Mouse (Mus musculus): ENCODE measurements around the gene Rho. TPM values are rescaled to one million over a fixed set of nuclear protein-coding genes. Genes with fewer than 3 reads are reported as not detected.

Gene Rho
- polyA plus RNA-seq, 1 experiment from 2014 or later: 0.25 TPM

GRCm38 (mm10) chr6:115908421-115908982 is 23.0 kb upstream of the Rho start:
- H3K9me3 ChIP-seq (ENCODE audit: control insufficient read depth, low read depth, low read length): no peaks in the 10 kb centered on the region
- no peak overlapping the region for H3K27ac ChIP-seq (ENCODE audit: low read length)
- ATAC-seq (ENCODE audit: insufficient number of reproducible peaks, insufficient read depth, low FRiP score, low read depth): no peak
- H3K36me3 ChIP-seq (ENCODE audit: control insufficient read depth, insufficient read depth, low read length): peaks cover 9% of the 10 kb centered on the region; the same call in 1 of the 2 replicates
- 38% methylated on average over 6 of the region's 6 CpGs for whole genome bisulfite sequencing
- H3K4me3 ChIP-seq (ENCODE audit: low read depth, low read length): no peak overlapping the region
- no peak overlapping the region for H3K9ac ChIP-seq (replicated peaks; ENCODE audit: low read depth, low read length)
- H3K4me1 ChIP-seq (ENCODE audit: control insufficient read depth, insufficient read depth, low read length): no peaks in the 10 kb centered on the region
- H3K4me2 ChIP-seq (replicated peaks; ENCODE audit: low read depth, low read length): no peak overlapping the region
- no peaks in the 10 kb centered on the region for H3K27me3 ChIP-seq (ENCODE audit: control insufficient read depth, insufficient read depth, low read length)

DNA sequence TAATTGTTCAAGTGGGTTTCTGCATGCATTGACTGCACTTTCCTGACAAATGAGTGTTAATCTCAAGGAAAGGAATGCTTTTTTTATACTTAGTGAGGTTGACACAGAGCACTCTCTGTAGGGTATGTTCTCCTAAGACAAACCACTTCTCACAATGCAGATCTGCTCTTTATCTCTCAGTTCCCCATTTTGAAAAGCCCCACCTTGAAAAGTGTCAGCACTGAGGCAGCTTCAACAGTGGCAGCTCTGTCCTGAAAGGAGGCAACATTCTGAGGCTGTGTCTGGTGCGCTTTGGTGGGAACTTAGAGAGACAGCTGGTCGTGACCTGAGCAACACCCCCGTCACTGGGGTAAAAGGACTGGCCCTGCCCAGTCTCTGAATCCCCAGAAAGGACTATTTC is 22.5 kb upstream of the Rho start:
- Histone ChIP-seq H3K4me2 (replicated peaks; ENCODE audit: low read depth, low read length) (no peak overlapping the region), H3K4me3 (ENCODE audit: low read depth, low read length) (no peak overlapping the region), H3K9me3 (ENCODE audit: control insufficient read depth, low read depth, low read length) (no peaks in the 10 kb centered on the region), H3K36me3 (ENCODE audit: control insufficient read depth, insufficient read depth, low read length) (peaks cover 9% of the 10 kb centered on the region; the same call in 1 of the 2 replicates), H3K27ac (ENCODE audit: low read length) (no peak overlapping the region), H3K9ac (replicated peaks; ENCODE audit: low read depth, low read length) (no peak overlapping the region), H3K4me1 (ENCODE audit: control insufficient read depth, insufficient read depth, low read length) (no peaks in the 10 kb centered on the region), H3K27me3 (ENCODE audit: control insufficient read depth, insufficient read depth, low read length) (no peaks in the 10 kb centered on the region)
- ATAC-seq (ENCODE audit: insufficient number of reproducible peaks, insufficient read depth, low FRiP score, low read depth): no peak
- 77% methylated on average over 3 of the region's 3 CpGs for WGBS

DNA sequence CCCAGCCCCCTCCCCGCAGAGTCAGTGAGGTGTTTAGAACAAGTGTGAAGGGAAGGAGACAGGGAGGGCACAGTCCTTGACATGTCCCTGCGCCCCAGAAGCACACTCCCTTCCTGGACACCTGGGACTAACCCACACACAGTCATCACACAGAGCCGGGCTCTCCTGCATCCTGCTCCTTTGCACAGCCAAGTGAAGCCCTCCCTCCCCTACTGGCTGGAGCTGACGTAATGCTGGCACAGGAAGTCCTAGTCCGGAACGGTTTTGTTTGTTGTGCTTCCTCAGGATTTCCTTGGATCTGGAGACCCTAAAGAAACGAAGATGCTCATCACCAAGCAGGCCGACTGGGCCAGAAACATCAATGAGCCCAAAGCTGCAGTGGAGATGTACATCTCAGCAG is 21.6 kb upstream of the Rho start:
- ATAC-seq (ENCODE audit: insufficient number of reproducible peaks, insufficient read depth, low FRiP score, low read depth): no peak
- H3K4me2 ChIP-seq (replicated peaks; ENCODE audit: low read depth, low read length): no peak overlapping the region
- no peaks in the 10 kb centered on the region for H3K4me1 ChIP-seq (ENCODE audit: control insufficient read depth, insufficient read depth, low read length)
- no peak overlapping the region for H3K9ac ChIP-seq (replicated peaks; ENCODE audit: low read depth, low read length)
- no peaks in the 10 kb centered on the region for H3K27me3 ChIP-seq (ENCODE audit: control insufficient read depth, insufficient read depth, low read length)
- no peak overlapping the region for H3K4me3 ChIP-seq (ENCODE audit: low read depth, low read length)
- H3K9me3 ChIP-seq (ENCODE audit: control insufficient read depth, low read depth, low read length): no peaks in the 10 kb centered on the region
- H3K27ac ChIP-seq (ENCODE audit: low read length): no peak overlapping the region
- H3K36me3 ChIP-seq (ENCODE audit: control insufficient read depth, insufficient read depth, low read length): peaks cover 9% of the 10 kb centered on the region
- WGBS: 64% methylated on average over 8 of the region's 8 CpGs

GRCm38 (mm10) chr6:115911763-115912162 is 19.8 kb upstream of the Rho start:
- H3K9me3 ChIP-seq (ENCODE audit: control insufficient read depth, low read depth, low read length): no peaks in the 10 kb centered on the region
- H3K27me3 ChIP-seq (ENCODE audit: control insufficient read depth, insufficient read depth, low read length): no peaks in the 10 kb centered on the region
- H3K4me1 ChIP-seq (ENCODE audit: control insufficient read depth, insufficient read depth, low read length): no peaks in the 10 kb centered on the region
- no peak overlapping the region for H3K4me3 ChIP-seq (ENCODE audit: low read depth, low read length)
- H3K27ac ChIP-seq (ENCODE audit: low read length): no peak overlapping the region
- 80% methylated on average over 6 of the region's 6 CpGs for WGBS
- ATAC-seq (ENCODE audit: insufficient number of reproducible peaks, insufficient read depth, low FRiP score, low read depth): no peak
- peaks cover 9% of the 10 kb centered on the region for H3K36me3 ChIP-seq (ENCODE audit: control insufficient read depth, insufficient read depth, low read length)
- H3K9ac ChIP-seq (replicated peaks; ENCODE audit: low read depth, low read length): no peak overlapping the region
- no peak overlapping the region for H3K4me2 ChIP-seq (replicated peaks; ENCODE audit: low read depth, low read length)

GRCm38 (mm10) chr6:115913482-115913881 is 18.1 kb upstream of the Rho start:
- H3K4me1 ChIP-seq (ENCODE audit: control insufficient read depth, insufficient read depth, low read length): no peaks in the 10 kb centered on the region
- no peak overlapping the region for H3K4me3 ChIP-seq (ENCODE audit: low read depth, low read length)
- H3K4me2 ChIP-seq (replicated peaks; ENCODE audit: low read depth, low read length): no peak overlapping the region
- H3K36me3 ChIP-seq (ENCODE audit: control insufficient read depth, insufficient read depth, low read length): peaks cover 5% of the 10 kb centered on the region
- H3K9ac ChIP-seq (replicated peaks; ENCODE audit: low read depth, low read length): no peak overlapping the region
- WGBS: 86% methylated on average over 10 of the region's 10 CpGs
- no peak overlapping the region for H3K27ac ChIP-seq (ENCODE audit: low read length)
- no peak for ATAC-seq (ENCODE audit: insufficient number of reproducible peaks, insufficient read depth, low FRiP score, low read depth)
- no peaks in the 10 kb centered on the region for H3K27me3 ChIP-seq (ENCODE audit: control insufficient read depth, insufficient read depth, low read length)
- no peaks in the 10 kb centered on the region for H3K9me3 ChIP-seq (ENCODE audit: control insufficient read depth, low read depth, low read length)

DNA sequence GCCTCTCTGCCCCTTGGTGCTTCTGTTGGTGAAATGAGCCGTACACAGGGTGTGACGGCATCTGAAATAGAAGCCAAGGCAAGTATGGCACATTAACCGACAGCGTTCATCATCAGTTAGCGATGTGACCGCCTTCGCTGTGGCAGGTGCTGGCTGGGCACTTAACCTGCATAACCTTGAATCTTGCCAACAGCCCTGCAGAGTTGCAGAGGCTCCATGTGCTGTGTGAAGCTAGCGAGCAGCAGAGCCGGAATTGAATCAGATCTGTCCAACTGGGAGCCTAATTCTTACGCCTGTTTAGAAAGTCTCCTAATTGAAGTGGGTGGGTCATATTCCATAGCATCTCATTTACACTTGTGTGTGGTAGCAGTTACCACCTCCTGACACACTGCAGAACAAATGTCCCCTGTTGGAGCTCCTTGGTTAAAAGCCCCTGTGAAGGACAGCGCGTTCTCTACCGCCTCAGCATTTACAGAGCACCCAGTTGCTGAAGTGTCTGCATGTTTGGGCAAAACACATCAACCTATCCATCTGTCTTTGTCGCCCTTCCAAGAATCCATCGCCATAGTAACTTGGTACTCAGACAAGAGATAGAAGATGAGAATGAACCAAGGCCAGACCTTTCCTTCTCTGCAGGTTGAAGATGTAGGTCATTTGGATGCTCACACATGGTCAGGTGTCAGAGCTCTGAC is 16.9 kb upstream of the Rho start:
- no peak for ATAC-seq (ENCODE audit: insufficient number of reproducible peaks, insufficient read depth, low FRiP score, low read depth)
- WGBS: 77% methylated on average over 15 of the region's 15 CpGs
- Histone ChIP-seq H3K4me3 (ENCODE audit: low read depth, low read length) (no peak overlapping the region), H3K36me3 (ENCODE audit: control insufficient read depth, insufficient read depth, low read length) (peaks cover 5% of the 10 kb centered on the region), H3K4me1 (ENCODE audit: control insufficient read depth, insufficient read depth, low read length) (no peaks in the 10 kb centered on the region), H3K4me2 (replicated peaks; ENCODE audit: low read depth, low read length) (no peak overlapping the region), H3K27me3 (ENCODE audit: control insufficient read depth, insufficient read depth, low read length) (no peaks in the 10 kb centered on the region), H3K9ac (replicated peaks; ENCODE audit: low read depth, low read length) (no peak overlapping the region), H3K9me3 (ENCODE audit: control insufficient read depth, low read depth, low read length) (no peaks in the 10 kb centered on the region), H3K27ac (ENCODE audit: low read length) (no peak overlapping the region)

- WGBS: 65% methylated on average over 17 of the region's 17 CpGs
- Histone ChIP-seq H3K4me2 (replicated peaks; ENCODE audit: low read depth, low read length) (no peak overlapping the region), H3K4me3 (ENCODE audit: low read depth, low read length) (no peak overlapping the region), H3K9me3 (ENCODE audit: control insufficient read depth, low read depth, low read length) (no peaks in the 10 kb centered on the region), H3K27me3 (ENCODE audit: control insufficient read depth, insufficient read depth, low read length) (no peaks in the 10 kb centered on the region), H3K27ac (ENCODE audit: low read length) (no peak overlapping the region; the same call in 1 of the 2 replicates), H3K9ac (replicated peaks; ENCODE audit: low read depth, low read length) (no peak overlapping the region), H3K4me1 (ENCODE audit: control insufficient read depth, insufficient read depth, low read length) (no peaks in the 10 kb centered on the region), H3K36me3 (ENCODE audit: control insufficient read depth, insufficient read depth, low read length) (peaks cover 1% of the 10 kb centered on the region)
- no peak for ATAC-seq (ENCODE audit: insufficient number of reproducible peaks, insufficient read depth, low FRiP score, low read depth)
These were observed 15.7 kb upstream of the Rho start for GRCm38 (mm10) chr6:115915601-115916445.

- ATAC-seq (ENCODE audit: insufficient number of reproducible peaks, insufficient read depth, low FRiP score, low read depth): no peak
- Histone ChIP-seq H3K9ac (replicated peaks; ENCODE audit: low read depth, low read length) (no peak overlapping the region), H3K9me3 (ENCODE audit: control insufficient read depth, low read depth, low read length) (no peaks in the 10 kb centered on the region), H3K27ac (ENCODE audit: low read length) (no peak overlapping the region), H3K4me2 (replicated peaks; ENCODE audit: low read depth, low read length) (no peak overlapping the region), H3K4me1 (ENCODE audit: control insufficient read depth, insufficient read depth, low read length) (no peaks in the 10 kb centered on the region), H3K36me3 (ENCODE audit: control insufficient read depth, insufficient read depth, low read length) (no peaks in the 10 kb centered on the region; the same call in 1 of the 2 replicates), H3K4me3 (ENCODE audit: low read depth, low read length) (no peak overlapping the region), H3K27me3 (ENCODE audit: control insufficient read depth, insufficient read depth, low read length) (no peaks in the 10 kb centered on the region)
- WGBS: 94% methylated on average over 5 of the region's 5 CpGs
These were observed 14.9 kb upstream of the Rho start for GRCm38 (mm10) chr6:115916611-115917010.
